Mouse (Mus musculus) bone marrow macrophage, adult 2 months (primary cell): ENCODE results near the gene Tgtp2. TPM values are rescaled to one million over a fixed set of nuclear protein-coding genes. Genes with fewer than 3 reads are reported as not detected.

Experiments
- H3K27ac ChIP-seq: 2 replicates; pipeline ENCODE4 v1.5.1; 2012; ENCODE audit warnings: low read depth, low read length; ENCODE audit not compliant: insufficient read depth
- H3K4me1 ChIP-seq: 2 replicates; pipeline ENCODE4 v1.6.1; 2012; ENCODE audit warnings: low read length; ENCODE audit not compliant: control insufficient read depth, insufficient read depth
- H3K4me3 ChIP-seq: 2 replicates; pipeline ENCODE4 v1.5.1; 2012; ENCODE audit warnings: mild to moderate bottlenecking, low read length, moderate library complexity; ENCODE audit not compliant: insufficient read depth
- CTCF ChIP-seq: IDR thresholded peaks from 2 replicates; pipeline ENCODE4 v1.5.1; 2012; ENCODE audit warnings: low read depth, mild to moderate bottlenecking, low read length, moderate library complexity
- POLR2A ChIP-seq: IDR thresholded peaks from 2 replicates; pipeline ENCODE4 v1.6.1; 2012; ENCODE audit warnings: mild to moderate bottlenecking, low read depth, low read length, borderline replicate concordance
- polyA plus RNA-seq: library from polyadenylated mRNA; stranded (reverse); fragments of >200 nt; gene quantifications from 2 replicates; pipeline ENCODE4 v1.2.4, GENCODE M21; 2012; ENCODE audit not compliant: missing spikeins, insufficient read depth, insufficient read length

The Tgtp2 gene
- polyA plus RNA-seq, 1 experiment, result 21.4 TPM

DNA sequence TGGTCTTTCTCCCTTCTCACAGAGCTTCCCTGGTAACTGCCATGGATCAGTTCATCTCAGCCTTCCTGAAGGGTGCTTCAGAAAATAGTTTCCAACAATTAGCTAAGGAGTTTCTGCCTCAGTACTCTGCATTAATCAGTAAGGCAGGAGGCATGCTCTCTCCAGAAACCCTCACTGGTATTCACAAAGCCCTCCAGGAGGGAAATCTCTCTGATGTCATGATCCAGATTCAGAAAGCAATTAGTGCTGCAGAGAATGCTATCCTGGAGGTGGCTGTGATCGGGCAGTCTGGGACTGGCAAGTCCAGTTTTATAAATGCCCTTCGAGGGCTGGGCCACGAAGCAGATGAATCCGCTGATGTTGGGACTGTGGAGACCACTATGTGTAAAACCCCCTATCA lies 31.4 kb upstream of the Tgtp2 start:
- no peak overlapping the region for H3K4me3 ChIP-seq
- TF ChIP-seq POLR2A (no peak), CTCF (no peak)
- H3K4me1 ChIP-seq, result peaks cover 16% of the 10 kb centered on the region
- H3K27ac ChIP-seq, result no peak overlapping the region

DNA sequence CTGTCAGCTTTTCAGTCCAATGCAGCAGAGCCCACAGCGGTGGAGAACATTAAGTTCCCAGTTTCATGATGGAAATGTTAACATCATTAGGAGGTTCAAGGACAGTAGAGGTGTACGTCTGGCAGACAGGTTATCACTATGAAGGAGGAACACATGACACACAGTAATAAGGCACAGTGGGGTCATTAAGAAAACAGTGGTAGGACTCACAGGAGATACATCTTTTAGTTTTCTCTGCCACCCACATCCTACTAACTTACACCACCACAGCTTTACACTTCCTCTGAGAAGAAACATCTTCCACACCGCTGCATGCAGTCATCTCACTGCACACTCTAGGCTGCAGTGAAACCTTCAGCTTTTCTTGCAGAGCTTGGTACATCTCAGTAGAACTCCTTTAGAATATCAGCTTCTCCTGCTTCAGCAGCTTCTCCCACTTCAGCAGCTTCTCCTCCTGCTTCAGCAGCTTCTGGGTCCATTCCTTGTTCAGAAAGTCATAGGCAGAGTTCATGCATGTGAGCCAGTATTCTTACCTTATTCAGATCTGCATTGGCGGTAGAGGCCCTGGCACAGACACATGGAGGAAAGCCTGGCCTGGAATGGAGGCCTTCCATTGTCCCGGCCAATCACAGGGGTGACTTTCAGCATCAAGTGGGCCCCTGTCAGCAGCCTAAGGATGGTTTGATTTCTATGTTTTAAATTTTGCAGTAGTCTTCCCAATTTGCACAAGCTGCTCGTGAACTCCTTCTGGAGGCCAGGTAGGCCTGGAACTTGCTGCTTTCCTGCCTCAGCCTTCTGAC lies 30.1 kb upstream of the Tgtp2 start:
- no peak for TF ChIP-seq POLR2A
- no peak for TF ChIP-seq CTCF
- H3K4me1 ChIP-seq, result peaks cover 11% of the 10 kb centered on the region
- H3K27ac ChIP-seq, result no peak overlapping the region
- H3K4me3 ChIP-seq, result no peak overlapping the region

DNA sequence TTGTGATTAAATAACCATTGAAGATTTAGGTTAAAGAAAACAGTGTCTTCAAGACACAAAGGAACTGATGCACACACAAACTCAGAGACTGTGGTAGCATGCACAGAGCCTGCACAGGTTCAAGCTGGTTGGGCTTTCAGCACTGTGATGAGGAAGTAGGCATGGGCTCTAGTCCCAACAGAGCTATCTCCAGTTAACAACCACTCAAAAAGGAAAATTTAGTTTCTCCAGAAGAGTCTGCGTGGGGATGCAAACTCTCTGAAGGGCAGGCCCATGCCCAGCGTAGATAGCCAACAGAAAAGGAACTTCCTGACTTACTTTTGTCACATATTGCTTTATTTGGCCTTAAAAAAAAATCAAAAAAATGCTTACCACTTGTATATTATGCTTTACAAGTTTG lies 28.8 kb upstream of the Tgtp2 start:
- Histone ChIP-seq H3K4me1 (peaks cover 12% of the 10 kb centered on the region), H3K4me3 (no peak overlapping the region), H3K27ac (no peak overlapping the region)
- TF ChIP-seq CTCF (no peak), POLR2A (no peak)

DNA sequence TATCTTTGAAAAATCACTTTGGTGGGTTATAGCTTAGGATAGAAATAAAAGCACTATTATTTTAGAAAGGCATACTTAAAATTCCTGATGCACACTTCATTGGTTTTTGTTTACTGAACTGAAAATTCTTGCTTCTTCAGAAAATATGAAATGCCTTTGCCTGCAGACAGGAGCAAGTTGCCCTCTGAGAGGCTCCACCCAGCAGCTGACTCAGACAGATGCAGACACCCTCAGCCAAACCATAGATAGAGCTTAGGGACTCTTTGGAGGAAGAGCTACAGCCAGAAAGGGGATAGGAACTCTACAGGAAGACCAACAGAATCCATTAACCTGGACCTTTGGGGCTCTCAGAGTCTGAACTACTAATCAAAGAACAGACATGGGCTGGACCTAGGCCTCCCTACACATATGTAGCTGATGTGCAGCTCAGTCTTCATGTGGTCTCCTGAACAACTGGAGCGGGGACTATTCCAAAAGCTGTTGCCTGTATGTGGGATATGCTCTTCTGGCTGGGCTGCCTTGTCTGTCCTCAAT lies 28.1 kb upstream of the Tgtp2 start:
- H3K4me1 ChIP-seq, result peaks cover 16% of the 10 kb centered on the region
- 0 out of 2 replicates have a peak overlapping the region, but pooled peaks have one; percentile 3 for H3K27ac ChIP-seq
- no peak for TF ChIP-seq POLR2A
- TF ChIP-seq CTCF, result no peak
- H3K4me3 ChIP-seq, result no peak overlapping the region

DNA sequence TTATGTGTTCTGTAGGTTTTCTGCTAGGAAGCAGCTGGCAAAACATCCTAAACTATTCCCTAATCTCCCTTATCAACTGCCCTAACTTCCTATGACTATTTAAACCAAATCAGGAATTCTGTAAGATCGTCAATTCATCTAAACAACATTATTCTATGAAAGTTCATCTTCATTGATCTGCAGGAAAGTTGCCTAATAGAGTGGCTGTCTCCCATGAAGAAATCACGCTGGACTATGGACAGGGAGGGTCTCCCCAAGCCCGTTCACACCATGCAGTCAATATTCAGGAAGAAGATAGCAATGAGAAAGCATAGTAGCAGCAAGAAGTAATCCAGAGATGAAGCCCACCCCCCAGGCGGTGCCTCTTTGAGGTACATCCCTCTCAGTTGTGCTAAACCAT lies 27.2 kb upstream of the Tgtp2 start:
- TF ChIP-seq CTCF, result no peak
- no peak for TF ChIP-seq POLR2A
- no peak overlapping the region for H3K27ac ChIP-seq
- H3K4me3 ChIP-seq, result no peak overlapping the region
- H3K4me1 ChIP-seq, result peaks cover 22% of the 10 kb centered on the region

DNA sequence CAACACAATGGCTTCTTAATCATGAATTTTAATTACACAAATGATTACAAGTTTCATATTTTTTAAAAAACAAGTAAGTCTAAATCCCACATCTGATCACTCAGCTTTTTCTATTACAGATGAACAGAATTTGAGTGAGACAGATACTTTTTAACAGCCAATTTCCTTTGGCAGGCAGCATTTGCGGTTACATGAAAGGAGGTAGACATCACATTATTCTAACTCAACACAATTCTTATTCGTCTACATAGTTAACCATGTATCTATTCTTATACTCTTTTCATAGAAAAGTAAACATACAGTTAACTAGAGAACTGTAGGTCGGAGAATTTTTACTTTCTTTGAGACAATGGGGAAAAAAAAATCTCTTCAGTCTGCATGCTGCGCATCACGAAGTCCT lies 26.5 kb upstream of the Tgtp2 start:
- H3K4me1 ChIP-seq, result peaks cover 22% of the 10 kb centered on the region
- no peak for TF ChIP-seq POLR2A
- no peak for TF ChIP-seq CTCF
- no peak overlapping the region for H3K4me3 ChIP-seq
- H3K27ac ChIP-seq, result no peak overlapping the region

DNA sequence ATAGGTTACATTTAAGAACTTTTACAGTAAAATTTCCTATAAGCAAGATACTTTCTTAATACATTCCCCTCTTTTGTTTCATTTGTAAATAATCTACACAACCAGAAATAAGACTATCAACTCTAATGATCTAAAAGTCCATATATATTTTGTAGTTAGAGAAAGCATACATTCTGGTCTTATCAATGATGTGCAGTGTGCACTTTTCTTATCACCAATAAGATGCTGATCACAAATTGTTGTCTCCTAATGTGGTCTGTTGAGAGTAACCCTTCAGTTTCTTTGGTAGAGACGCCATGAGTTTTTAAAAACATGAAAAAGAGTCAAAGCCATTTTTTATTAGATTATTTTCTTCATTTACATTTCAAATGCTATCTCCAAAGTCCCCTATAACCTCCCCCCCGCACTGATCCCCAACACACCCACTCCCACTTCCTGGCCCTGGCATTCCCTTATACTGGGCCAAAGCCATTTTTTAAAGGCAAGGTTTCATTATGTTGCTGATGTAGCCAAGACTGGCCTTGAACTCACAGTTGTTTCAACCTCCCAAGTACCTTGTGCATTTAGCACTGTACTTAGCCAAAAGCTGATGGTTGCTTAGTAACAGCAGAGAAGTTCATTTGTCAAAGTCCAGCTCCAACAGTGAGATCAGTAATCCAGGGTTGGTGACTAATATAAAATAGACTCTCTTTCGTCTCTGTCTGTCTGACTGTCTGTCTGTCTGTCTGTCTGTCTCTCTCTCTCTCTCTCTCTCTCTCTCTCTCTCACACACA lies 25.9 kb upstream of the Tgtp2 start:
- no peak overlapping the region for H3K4me3 ChIP-seq
- no peak overlapping the region for H3K27ac ChIP-seq
- H3K4me1 ChIP-seq, result peaks cover 23% of the 10 kb centered on the region
- no peak for TF ChIP-seq CTCF

DNA sequence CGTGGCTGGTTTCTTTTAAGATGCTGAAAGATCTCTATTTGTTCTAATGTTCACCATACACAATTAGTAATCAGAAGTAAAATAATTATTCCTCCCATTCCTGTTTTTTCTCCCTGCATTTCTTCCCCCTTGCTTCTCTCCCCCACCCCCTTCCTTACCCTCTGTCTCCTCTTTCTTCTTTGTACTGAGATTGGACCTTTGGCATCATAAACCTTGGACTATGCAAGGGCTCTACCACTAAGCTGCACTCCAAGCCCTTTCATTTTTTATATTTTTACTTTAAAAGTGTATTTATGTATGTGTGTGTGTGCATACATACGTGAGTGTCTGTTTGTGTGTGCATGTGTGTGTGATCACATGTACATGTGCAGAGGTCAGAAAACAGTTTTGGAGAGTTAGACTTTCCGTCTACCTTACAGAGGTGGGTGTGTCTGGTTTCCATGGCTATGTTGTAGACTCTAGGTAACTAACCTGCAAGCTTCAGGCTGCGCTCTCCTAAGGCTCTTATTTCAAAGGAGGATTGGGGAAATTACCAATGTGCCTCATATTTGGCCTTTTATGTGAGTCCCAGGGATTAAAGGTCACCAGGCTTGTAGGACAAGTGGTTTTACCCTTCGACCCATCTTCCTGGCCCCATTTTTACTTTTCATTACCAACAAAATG lies 25.1 kb upstream of the Tgtp2 start:
- TF ChIP-seq CTCF (no peak), POLR2A (no peak)
- H3K4me1 ChIP-seq, result peaks cover 27% of the 10 kb centered on the region
- H3K27ac ChIP-seq, result no peak overlapping the region
- no peak overlapping the region for H3K4me3 ChIP-seq

DNA sequence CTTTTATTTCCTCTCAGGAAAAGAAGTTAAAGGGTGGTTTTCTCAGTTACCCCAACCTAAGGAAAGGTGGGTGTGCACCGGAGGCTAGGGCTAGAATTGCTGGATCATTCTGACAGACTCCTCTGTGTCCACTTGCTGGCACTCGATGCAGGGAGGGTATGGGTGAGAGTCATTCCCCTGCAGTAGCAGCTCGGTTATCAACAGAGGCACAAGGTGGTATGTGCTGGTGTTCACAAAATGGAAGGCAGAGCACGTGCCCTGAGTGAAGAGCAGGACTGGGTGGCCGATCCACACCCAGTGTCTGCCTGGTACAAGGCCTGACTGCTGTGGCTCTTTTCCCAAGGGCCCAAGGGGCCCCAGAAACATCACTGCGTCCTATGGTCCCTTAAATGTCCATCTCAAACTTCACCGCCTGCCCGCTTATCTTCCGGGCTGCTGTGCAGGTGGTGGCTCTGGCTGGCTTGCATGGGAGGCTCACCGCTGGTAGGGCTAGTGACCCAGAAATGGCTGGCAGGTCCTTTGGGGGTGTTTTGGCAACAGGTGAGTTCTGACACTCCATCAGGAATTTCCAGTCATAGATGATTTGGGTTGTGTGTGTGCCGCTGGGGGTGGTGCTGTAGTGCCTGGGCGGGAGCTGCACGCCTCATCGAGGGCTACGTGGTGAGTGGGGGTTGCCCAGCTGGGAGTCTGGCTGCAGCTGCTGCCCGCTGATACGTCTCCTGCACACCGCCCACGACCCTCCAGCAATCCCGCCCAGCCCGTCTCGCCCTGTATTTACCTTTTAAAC lies 24.0 kb upstream of the Tgtp2 start:
- Histone ChIP-seq H3K27ac (no peak overlapping the region), H3K4me3 (no peak overlapping the region), H3K4me1 (peaks cover 27% of the 10 kb centered on the region)
- TF ChIP-seq POLR2A (no peak), CTCF (no peak)
